Mouse (Mus musculus): ENCODE results near the gene Pgp.
A peak's percentile ranks its signal among the peaks of the same experiment; 100 is the strongest.

- TF ChIP-seq CTCF (IDR thresholded peaks at IDR 0.05; ENCODE audit: extremely low read depth, insufficient read depth, low read length) (no peak), POLR2A (IDR thresholded peaks at IDR 0.05; ENCODE audit: extremely low read depth, insufficient read depth, low read length) (peak; percentile 63; the same call in 1 of the 2 replicates)
These were observed 4.4 kb downstream of the Pgp start for GRCm38 (mm10) chr17:24474557-24474956.

Data from cortical plate, adult 2 months (tissue).